Mouse (Mus musculus) cerebellum, postnatal 4 days (tissue): Measurements from ENCODE around the gene Slc30a9.

ENCODE experiments used
- DNase-seq, 2 experiments: peaks; one replicate each; pipeline ENCODE4 v3.0.0; 2022; ENCODE audit warnings: low spot score in 2 of 2, mixed read lengths in 1 of 2

Slc30a9 gene

DNA sequence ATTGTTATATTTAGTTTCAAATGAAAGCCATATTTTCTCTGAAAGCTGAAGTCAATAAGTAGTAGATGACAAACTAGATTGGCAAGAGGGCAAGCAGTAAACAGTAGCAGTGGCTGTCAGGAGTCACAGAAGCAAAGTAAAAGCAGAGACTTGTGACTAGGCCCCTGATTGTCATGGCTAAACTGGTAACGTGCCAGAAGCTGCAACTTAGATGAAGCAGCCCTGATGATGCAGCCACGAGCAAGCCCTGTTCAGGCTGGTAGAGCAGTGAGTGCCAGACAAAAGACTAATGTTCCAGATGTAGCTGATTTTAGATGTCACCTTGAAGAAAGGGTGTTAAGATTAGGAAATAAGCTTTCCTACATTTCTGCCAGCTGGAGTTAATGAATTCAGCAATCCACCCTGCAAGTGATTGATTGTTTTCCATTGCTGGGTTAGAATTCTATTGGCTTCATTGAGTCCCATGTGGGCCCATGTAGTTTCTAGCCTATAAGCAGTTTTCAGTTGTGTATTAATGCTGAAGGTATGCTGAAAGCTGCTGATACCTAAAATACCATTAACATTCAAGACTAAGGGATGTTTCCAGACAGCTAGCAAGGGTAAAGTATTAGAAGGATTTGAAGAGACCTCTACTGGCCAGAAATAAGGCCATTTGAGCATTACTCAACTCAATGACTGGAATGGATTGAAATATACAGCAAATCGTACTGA, 5.2 kb downstream of the Slc30a9 start:
- no peak for DNase-seq

DNA sequence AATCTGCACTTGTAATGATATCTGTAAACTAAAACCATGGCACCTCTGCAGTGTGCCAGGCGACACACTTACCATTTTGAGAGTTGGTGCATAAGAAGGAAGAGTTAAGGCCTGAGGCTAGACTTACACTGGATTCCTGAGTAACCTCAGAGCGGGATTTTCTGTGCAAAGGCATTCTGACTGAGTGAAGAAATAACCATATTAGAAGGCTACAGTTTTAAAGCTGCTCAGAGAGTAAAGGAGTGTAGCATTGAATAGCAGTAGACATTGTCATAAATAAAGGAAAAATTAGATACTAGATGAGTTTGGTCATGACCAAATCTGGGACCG, 5.7 kb downstream of the Slc30a9 start:
- no peak for DNase-seq

DNA sequence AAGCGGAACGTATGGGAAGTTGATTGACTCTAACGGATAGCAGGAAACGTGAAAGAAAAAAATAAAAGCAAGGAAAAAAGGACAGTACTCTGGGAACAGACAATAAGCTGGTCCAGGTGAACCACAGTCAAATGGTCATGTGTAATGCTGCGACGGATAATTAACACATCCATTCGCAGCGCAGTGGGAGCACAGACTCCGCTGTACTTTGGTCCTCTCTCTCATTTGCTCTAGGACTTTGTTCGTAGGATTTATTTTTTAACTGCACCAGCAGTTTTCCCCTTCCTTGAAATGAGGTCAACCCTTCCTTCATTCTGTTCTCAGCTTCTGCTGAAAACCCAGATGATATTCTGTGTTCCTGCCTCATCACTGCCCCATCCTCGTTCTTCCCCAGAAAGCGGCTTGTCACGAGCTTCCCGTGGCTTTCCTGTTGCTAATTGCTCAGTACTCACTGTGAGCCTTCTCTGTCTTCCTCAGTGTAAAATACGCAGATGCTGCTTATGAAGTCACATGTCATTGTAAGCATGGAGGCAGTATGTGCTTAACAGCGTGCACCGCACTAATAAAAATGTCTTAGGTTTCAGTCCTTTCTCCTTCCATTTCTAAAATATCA, 15.0 kb downstream of the Slc30a9 start:
- no peak for DNase-seq

DNA sequence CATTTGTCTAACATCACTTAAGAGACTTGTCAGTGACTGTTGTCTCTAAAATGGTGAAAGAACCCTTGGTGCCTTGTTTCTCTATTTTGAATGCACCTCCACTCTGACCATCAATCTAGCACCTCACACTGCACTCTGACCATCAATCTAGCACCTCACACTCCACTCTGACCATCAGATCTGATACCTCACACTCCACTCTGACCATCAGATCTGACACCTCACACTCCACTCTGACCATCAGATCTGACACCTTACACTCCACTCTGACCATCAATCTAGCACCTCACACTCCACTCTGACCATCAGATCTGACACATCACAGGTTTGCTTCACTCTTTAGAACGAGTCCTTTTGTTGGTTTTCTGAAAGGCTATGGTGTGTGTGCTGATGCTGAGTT, 17.3 kb downstream of the Slc30a9 start:
- DNase-seq = no peak

DNA sequence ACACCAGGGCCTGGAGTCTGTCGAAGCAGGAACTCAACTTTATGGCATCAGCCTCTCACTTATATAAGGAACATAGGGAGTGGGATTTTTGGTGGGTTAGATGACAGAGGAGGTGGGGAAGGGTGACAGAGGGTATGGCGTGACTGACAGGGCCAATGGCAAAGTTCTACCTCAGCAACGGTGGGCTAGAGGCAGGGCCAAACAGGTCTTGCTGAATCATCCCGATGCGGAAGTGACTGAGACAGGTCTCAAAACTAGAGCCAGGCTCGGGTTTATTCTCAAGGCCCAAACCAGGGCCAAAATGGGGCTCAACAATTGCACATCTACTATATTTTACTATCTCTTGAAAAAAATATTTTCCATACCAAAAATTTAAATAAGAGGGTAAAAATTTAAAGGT, 34.1 kb downstream of the Slc30a9 start:
- no peak for DNase-seq

DNA sequence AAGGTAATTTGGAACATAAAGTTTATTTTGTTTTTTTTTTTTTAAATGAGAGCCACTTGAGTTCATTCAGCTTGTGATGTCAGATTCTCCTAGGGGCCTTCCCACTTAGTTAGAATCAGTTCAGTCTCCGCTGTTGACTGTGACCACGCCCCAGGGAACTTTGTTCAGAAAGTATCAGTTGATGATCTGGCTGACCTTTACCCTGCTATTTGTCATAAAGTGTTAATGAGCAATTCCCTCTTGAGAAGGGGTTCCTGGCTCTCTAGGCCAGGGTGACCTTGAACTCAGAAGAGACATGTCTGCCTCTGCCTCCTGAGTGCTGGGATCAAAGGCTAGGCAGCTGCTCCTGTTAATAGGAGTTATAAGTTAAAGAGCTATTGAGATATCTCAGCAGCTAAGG, 40.3 kb downstream of the Slc30a9 start:
- no peak for DNase-seq

DNA sequence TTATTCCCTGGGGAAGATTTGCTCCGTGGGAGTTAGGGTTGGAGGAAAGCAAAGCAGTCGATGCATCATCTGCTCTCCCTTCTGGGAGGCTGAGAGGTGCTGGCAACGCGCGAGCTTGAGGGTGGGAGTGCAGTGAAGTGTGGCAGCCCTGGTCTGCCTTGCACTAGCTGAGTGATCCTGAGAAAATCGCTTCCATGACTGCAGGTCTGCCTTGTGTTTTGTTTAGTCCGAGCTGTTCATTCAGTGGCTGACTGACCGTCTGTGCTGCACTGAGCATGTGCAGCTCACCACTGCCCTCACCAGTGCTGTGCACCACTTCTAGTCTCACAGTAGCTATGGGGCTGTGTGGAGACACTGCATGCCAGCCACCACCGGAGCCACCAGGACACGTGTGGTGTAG, 42.2 kb downstream of the Slc30a9 start:
- DNase-seq = no peak

DNA sequence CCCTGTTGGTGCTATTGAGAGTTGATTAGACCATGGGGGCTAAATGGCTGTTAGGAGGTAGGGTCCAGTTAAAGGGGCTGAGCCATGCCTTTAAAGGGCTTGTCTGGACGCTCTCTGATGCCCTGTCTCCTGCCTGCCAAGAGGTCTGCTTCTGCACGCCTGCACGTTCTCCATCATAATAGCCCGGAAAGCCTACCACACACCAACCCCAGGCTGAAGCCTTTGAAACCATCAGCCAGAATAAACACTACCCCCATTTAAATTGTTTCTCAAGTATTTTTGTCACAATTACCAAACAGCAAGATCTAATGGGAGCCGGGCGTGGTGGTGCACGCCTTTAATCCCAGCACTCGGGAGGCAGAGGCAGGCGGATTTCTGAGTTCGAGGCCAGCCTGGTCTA, 55.6 kb downstream of the Slc30a9 start:
- no peak for DNase-seq

DNA sequence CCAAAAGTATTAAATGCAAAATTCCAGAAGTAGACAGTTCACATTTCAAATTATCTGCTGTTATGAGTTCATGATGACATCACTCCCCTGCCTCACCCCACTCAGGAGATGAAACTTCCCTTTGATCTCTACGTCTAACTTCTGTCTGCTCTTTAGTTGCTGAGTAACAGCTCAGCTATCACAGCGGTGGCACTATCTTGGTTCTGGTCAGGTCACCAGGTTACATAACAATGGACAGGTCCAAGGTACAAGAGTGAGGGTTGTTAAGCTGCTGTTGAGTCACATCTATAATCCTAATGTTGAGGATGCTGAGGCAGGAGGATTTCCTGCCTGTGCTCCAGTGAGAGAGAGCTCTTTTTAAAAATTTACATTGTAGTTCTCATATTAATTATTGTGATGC, 56.2 kb downstream of the Slc30a9 start:
- DNase-seq = no peak

DNA sequence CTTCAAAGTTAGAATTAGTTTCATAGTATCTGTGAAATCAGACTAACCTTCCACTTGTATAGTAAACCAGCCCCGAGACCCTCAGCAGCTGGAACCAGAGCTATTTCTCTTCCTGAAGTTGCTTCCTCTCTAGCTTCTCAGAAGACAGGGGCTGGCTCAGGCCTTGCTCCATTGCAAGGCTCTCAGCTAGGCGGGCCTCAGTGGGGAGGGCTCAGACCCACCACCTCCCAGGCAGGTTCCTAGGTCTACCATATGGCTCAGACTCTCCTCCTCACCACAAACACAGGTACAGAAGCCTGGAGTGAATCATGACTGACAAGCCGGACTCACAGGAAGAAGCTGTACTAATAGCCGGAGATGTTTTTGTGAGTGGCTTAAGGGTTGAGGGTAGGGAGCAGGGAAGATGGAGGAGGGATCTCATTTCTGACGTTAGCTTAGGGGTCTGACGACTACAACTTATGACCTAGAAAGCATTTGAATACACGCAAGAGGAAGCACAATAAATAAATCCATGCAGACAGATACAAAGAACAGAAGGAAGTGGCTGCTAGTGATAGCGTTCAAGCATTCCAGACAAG, 70.4 kb downstream of the Slc30a9 start:
- no peak for DNase-seq

DNA sequence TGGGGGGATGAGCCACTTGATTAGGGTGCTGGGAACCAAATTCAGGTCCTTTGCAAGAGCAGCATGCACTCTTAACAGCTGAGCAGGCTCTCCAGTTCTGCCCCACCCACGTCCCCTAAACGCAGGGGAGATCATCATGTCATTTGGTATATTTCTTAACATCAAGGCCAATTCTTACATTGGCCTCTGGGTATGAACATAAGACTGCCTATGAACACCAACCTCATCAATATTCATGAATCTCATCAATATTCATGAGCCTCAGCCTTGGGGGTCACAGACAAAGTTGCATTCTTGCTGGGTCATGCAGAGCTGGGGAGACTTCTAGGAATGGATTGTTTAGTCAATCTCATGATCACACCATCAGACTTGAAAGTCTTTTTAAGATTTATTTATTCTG, 74.9 kb downstream of the Slc30a9 start:
- DNase-seq = no peak

DNA sequence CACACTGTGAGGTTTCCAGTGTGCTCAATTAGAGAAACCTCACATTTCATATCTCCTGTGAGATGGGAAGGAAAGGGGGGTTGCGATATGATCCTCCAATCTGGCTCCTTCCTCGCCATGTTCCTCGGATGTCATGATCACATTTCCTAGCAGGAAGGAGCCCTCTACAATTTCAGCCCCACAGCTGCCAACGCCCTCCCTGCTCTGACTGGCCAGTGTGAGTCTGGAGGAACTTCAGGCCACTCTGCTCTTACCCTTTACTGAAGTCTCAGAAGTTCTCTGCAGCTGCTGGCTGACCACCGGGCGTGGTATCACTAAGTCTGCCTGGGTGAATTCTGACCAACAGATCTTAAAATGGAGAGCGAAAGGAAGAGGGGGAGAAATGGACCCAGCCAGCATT, 75.8 kb downstream of the Slc30a9 start:
- no peak for DNase-seq

DNA sequence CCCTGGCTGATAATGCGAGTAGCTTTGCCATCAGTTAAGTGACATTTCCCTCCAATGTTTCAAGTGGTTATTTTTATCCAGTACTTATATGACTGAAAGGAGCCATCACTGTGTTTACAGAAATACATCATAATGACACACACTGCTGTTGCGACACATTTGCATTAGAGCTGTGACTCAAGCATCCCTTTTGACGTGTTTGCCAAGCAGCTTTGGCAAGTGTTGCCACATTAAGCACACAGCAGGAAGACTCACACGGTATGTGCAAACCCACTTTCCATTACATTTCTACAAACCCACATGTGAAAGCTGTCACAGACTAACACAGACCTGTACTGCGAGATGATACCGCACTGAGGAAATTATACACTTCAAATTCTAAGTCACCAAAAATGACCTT, 87.2 kb downstream of the Slc30a9 start:
- DNase-seq = no peak

DNA sequence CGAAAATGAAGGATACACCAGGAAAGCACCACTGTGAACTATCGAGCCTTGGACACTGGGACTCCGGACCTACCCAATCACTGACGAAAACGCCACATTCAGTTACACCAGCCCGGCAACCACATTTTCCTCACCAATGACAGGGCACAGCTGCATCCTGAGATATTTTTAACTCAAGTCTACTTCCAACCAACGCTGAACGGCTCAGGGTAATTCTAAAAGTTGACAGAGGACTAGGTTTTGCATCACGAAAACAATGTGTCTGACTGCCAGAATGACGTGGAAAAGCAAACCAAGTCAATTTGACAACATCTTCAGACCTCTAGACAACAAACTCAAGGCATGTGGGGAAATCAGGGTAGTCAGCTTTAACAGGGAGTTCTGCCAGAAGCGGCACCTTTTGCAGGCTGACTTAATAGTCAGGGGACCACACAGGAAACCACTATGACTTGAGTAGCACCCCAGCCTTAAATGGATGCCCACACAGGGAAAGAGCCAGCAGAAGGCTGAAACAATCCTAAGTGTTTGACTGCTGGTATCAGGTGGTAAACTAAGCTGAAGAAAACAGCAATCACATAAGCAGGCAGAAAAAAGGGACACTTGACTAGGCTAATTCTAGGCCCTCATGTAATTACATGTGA, 88.6 kb downstream of the Slc30a9 start:
- no peak for DNase-seq

DNA sequence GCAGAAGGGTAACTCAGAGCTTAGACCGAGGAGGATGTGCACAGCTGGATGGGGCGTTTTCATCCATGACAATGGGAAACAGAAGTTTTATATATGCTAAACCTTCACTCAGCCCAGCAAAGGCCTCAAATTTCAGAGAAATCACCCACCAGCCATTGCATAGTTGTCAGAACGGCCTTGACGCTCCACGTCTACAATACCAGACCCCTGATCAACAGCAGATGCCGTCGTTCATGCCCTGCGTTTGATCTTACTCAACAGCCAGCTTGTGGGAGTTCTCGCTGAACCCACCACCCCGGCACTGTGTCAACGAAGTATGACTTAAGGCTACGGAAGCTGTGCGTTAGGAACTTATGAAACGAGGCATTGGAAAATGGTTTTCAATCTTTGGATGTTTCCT, 90.4 kb downstream of the Slc30a9 start:
- no peak for DNase-seq

DNA sequence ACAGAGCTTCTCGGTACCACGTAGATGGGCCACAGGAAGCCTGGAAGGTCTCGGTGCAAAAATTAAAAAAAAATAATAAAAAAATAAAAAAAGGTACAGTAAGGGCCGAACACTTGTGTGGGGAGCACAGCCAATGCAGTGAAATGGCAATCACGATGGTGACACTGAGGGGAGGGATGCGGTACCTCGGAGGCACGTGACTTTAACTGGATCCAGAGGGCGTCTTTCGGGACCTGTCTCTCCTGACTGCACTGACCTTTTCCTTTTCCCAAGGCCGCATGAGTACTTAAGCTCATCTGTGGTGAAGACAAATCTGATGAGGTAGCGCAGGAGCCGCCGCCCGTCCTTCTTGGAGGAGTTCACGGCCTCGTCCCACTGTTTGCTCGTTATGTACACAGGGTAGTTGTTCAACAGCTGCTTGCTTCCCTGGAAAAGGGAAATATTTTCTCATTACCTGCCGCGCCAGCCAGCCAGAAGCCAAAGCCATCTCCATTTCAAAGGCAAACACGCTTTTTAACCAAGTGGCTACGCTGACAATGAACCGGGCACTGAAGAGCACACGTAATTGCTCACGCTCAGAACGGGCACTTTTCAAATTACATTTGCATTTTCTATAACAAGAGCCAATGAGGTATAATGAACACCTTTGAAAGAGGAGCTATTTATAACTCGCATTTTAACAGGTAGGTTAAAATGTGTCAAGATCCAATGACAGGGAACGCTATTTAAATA, 93.3 kb downstream of the Slc30a9 start:
- DNase-seq = no peak

DNA sequence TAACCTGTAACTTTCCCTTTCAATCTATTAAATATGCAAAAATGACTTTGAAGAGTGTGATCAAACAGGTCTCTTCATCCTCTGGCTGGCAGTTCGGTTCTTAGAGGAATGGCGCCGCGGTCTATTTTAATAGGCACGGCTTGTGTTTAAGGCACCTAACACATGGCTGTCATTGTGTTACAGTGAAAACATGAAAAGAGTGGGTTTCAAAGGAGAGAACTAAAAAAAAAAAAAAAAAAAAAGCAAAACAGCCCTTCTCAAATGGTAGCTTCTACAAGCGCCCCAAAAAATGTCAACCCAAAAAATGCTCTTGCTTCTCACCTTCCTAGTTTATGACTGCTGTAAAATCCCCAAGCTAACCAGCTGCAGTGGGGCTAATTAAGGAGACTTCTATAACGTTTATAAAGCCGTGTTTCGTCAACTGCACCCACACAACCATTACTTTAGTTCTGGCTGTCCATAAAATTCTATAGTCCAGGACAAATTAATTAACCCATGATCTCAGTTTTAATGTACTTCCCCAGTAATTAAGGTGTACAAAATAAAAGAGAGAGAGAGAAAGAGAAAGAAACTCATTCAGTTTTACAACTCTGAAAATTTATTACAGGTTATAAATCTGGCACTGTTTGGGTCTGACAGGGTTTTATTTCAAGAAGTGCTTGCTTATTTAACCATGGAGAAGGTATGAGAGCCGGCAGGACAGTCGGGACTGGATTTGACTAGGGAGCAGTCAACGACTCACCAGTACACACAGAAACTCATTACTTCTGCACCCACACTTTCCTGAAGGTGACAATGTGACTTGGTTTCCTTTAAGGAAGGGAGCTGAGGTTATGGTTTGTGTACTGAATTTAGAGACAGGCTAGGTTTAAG, 94.1 kb downstream of the Slc30a9 start:
- DNase-seq = no peak

DNA sequence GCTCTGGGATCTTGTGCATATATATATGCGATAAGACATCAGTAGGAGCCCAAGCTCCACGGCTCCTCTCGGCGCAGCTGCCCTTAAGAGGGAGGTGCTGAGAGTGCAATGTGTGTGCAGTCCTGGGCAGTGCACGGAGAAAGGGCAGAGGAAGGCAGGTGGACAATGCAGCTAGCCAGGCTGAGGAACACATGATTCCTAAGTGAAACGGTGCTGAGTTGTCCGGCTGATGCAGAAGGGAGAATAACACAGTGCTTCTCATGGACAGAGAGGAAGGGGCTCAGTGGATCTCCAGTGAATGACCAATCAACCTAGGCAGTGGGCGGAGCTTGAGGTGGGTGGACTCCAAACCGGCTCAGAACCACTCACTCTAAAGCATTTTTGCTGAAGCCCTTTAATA, 94.9 kb downstream of the Slc30a9 start:
- no peak for DNase-seq

DNA sequence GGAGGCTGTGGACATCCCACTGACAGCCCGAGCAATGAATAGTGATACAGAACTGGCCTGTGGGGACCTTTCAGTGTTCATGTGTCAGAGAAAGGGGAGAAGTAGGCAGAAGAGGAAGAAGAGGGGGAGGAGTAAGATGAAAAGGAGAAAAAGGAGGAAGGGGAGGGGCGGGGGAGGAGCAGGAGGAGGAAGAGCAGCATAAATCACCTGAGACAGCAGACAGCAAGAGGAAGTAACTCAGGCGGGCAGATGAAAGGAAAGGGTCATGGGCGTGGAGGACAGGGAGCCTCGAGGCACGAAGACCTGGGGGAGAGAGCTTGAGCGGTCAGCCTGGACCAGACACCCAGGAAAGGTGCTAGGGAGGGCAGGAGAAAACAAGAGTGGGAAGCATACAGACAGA, 97.6 kb downstream of the Slc30a9 start:
- no peak for DNase-seq

DNA sequence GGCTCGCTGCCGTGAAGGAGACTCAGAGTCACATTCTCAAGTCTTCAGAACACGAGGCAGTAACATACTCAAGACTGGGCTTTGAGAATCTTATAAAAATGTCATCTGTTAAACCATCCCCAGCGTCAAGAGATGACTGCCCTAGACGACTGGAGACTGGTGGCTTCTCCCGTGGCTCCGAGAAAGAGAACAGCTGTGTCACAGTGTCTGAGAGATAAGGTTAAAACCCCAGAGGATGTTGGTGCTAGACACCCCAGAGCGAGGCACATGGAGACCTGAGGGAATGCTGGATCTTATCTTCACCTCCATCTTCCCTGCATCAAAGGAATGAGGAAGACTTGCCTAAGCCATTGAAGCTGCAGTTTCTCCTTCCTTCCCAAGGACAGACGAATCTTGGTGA, 98.2 kb downstream of the Slc30a9 start:
- no peak for DNase-seq
